Mouse (Mus musculus): ENCODE results near the gene Ugt1a9.

DNA sequence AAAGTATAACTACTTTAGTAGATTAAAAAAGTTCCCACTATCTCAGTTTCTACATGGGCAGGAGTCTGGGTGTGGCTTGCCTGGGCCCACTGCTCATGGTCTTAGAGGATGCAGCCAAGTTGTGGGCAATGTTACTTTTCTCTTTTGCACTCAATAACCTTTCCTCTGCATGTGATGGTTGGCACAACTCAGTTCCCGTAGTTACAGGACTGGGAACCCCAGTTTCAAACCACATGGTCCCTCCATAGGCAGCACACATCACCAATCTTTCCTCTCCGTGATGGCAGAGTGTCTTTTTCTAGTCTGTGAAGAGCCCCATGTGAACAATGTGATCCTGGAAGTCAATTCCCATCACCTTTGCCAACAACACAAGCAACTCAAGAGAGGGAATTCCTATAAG lies 156.9 kb downstream of the Ugt1a9 start:
- TF ChIP-seq CTCF (IDR thresholded peaks at IDR 0.05) (no peak), EP300 (IDR thresholded peaks at IDR 0.05; ENCODE audit: insufficient read depth, low read depth, low read length) (no peak), POLR2A (IDR thresholded peaks at IDR 0.05; ENCODE audit: insufficient read depth, low read depth, low read length) (no peak)
